Mouse (Mus musculus): ENCODE data around the gene Slc25a21.

The Slc25a21 gene

GRCm38 (mm10) chr12:57009010-57009409 lies 188.3 kb downstream of the Slc25a21 start:
- DNase-seq, result no peak

- peak; percentile 34 for DNase-seq
Observed at GRCm38 (mm10) chr12:56986049-56986448, 211.2 kb downstream of the Slc25a21 start.

DNA sequence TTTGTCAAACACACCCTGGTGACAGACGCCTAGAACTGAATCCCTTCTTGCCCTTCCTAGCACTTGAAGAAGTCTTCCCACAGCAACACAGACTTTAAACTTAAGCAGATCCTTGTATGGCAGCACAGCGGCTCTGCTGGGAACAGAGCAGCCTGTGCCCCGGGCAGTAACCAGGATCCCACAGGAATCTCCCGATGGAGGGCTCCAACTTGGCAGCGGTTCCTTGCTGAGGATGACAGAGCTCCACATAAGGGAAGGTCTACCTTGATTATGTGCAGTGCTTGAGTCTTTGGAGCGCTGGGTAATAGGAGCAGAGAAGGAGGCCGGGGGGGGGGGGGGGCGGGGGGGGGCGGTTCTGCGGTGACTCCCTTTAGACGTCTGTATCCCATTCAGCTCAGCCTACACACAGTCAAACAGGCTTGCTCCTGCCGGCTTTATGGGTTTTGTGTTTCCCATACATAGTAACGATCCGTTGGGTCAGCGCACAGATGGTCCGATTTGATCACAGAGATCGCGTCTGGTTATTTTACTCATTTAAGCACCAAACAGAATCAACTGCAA lies 215.1 kb downstream of the Slc25a21 start:
- DNase-seq, result no peak

DNA sequence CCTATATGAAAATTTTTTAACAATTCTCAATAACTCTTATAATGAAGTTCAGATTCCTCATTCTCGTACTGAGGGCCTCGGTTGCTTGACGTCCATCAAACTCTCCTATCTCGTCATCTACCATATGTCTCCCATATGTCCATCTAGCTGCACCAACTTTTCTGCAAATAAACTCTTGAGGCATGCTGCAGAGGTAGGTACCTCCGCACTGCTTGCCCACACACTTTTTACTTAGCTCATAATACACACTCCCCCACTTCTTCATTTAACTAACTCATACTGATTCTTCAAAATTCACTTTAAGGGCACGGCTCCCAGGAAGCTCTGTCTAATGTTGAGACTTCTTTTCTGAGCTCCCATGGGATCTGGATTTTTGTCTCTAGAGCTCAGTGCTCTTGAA lies 222.0 kb downstream of the Slc25a21 start:
- DNase-seq, result peak; percentile 3

DNA sequence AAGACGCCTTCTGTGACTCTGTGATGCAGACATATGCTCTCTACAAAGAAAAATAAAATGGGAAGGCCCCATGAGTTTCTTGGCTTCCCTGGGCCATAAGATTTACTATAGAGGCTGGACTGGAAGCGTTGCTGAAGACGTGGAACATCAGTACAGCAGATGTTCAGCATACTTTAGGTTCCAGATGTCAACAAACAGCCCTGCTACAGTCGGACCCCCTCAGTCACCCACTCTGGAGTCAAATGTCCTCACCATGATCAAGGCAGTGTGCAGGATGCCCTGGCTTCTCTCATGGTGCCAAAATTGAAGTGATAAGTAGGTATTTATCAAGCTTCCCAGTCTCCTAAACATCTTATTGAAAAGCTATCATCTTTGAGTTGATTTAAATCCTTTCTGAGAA lies 234.0 kb downstream of the Slc25a21 start:
- no peak for DNase-seq

DNA sequence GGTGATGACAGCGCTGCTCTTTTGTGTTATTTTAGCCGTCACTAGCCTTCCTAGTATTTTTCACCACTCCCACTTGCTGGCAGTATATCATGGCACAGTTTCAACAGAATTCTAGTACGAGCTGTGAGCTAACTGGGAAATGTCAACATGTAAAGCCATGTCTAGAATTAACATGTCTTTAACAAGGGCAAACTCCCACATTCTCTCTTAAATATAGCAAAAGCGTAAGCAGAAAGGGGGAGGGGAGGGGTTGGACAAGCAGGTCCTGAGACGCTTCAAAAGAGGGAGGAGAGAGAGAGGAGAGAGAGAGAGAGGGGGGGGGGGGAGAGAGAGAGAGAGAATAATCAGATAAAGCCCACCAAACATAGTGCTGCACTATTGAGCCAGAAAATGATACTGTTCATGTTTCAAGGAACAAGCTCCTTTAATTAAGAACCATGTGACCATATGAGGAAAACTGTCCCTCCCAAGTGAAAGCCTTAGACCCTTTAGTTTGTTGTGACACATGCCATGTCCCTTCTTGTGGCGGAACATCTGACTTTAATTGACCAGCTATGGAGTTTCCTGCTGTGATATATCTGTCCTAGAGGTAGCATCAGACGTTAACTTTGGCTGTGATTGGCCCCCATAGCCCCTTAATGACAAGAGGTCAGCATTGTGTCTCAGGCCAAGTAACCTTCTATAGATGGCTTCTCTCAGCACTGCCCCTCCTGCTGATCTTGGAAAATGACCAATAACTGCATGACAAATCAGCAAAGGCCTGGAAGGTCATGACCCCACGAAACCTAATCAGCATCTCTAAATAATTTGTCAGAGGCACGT lies 237.8 kb downstream of the Slc25a21 start:
- no peak for DNase-seq

DNA sequence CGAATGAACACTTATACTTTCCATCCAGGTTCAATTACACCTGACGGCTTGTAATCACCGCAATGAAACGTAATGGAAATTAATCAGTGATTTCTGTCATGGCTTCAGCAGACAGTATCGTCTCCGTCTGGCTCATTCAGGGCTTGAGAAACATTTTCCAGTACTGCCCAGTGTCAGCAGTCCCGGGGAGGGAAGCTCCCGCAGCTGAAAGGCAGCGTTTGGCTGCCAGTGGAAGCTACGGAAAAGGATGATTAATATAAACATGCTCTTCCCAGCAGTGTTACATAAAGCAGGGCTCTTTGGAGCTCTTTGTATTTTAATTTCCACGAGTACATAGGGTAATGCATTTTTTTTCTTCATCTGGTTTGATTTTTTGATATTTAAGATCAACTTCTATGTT lies 239.0 kb downstream of the Slc25a21 start:
- DNase-seq, result no peak

- no peak for DNase-seq
Observed at GRCm38 (mm10) chr12:56951749-56952657, 245.3 kb downstream of the Slc25a21 start.

GRCm38 (mm10) chr12:56944265-56944664 lies 253.0 kb downstream of the Slc25a21 start:
- DNase-seq, result no peak

- no peak for DNase-seq
Observed at GRCm38 (mm10) chr12:56940861-56941260, 256.4 kb downstream of the Slc25a21 start.

DNA sequence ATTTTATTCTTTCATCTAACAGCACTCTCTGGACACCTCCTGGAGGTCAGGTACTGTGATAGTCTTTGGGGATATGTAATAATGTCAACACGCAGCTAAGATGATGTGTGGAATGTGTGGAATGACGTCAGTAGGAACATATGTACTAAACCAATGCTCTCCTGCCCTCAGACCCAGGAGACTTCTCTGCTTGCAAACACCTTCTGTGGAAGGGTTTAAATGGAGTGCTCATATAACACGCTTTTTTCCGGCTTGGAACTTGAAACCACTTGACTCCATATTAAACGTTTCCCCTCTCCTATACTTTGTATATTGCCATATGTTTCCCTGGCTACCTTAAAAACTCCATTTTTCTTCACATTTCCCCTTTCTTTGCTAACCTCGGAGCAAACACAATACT lies 279.1 kb downstream of the Slc25a21 start:
- DNase-seq, result no peak

DNA sequence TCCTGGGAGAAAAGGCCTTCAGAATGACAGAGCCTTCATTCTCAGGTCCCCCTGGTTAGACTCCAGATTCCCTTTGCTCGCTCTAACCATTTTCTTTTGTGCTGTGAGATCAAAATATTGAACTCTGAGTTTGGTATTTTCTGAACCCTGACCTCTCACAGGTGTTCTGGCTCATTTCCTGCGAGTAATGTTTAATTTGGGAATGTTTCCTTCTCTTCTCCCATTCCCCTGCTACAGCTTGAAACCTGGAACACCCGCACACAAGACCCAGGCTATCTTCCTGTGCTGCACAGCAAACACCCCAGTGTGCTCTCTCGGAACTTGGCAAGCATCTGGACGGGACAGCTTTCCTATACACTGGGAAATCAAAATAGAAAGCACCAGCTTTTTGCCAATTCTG lies 290.8 kb downstream of the Slc25a21 start:
- DNase-seq, result no peak

- DNase-seq, result no peak
Observed at GRCm38 (mm10) chr12:56905652-56906305, 291.5 kb downstream of the Slc25a21 start.

- no peak for DNase-seq
Observed at GRCm38 (mm10) chr12:56905222-56905621, 292.1 kb downstream of the Slc25a21 start.

GRCm38 (mm10) chr12:56902774-56903456 lies 294.4 kb downstream of the Slc25a21 start:
- no peak for DNase-seq

DNA sequence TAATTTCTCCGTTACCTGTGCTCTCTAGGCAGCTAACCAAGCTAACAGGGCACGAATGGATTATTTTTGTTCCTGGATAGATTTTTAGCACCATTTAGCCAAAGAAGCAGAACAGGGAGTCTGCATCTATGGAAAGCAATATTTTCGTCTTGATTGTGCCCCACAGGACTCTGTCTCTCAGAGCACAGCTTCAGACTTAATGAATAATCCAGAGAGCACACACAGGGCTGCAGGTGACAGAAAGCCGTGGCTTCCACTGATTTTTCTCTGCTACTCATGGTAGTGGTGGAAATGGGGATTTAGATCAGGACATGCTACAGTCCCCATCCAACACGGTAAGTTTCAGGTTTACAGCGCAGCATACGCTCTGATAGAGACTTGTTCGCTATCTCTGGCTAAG lies 299.3 kb downstream of the Slc25a21 start:
- DNase-seq, result no peak

- DNase-seq, result no peak
Observed at GRCm38 (mm10) chr12:56897221-56897937, 299.9 kb downstream of the Slc25a21 start.

GRCm38 (mm10) chr12:56894963-56895362 lies 302.3 kb downstream of the Slc25a21 start:
- no peak for DNase-seq

GRCm38 (mm10) chr12:56890891-56891726 lies 306.2 kb downstream of the Slc25a21 start:
- no peak for DNase-seq

DNA sequence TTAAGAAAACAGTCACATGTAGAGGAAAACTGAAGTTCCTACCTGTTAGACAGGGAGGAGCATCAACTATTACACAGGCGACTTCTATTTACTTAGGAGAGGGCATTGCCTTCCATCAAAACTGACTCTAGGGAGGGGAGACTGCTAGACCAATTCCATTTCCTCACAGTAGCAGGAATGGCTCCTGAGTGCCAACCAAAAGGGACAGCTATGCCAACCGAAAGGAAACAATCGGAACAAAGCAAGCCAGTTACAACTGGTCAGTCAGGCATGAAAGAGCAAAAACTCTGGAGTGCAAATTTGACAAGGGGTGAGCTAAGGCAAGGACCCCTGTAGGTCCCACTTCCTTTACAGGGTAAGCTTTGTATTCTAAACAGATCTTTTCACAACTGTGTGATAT lies 319.5 kb downstream of the Slc25a21 start:
- no peak for DNase-seq

DNA sequence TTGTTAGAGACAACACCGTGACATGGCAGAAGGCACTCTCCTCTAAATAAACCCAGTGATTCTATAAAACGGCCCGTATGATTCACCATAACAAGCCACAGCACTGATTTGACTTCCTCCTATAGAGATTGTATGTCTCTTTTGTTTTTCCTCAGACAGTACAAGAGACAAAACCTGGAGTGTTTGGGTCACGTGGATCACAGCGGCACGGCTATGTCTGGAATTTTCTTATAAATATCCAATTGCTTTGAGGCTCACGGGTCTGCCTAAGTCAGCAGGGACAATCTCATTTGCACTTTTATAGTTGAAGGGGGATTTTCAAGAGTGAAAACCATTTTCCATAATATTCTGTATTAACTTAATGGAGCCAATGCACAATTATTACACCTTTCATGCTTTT lies 320.7 kb downstream of the Slc25a21 start:
- DNase-seq, result no peak

Measured in right cerebral cortex, adult 18-20 months (tissue).